Mouse (Mus musculus): ENCODE results near the gene Slc4a5. TPM values are rescaled to one million over a fixed set of nuclear protein-coding genes. Genes with fewer than 3 reads are reported as not detected.
"Not testable (repeated sequence)": the region's sequence is repeated elsewhere in the genome, so short reads cannot be mapped to it uniquely, and the experiment has no call there.

Gene Slc4a5
- total RNA-seq, 2 experiments from 2014 or later: 0.09 to 0.21 TPM

GRCm38 (mm10) chr6:83301294-83301693, 81.7 kb downstream of the Slc4a5 start:
- no peak for DNase-seq (ENCODE audit: low spot score in 2 of 2)

GRCm38 (mm10) chr6:83302264-83302663, 82.6 kb downstream of the Slc4a5 start:
- no peak for DNase-seq (ENCODE audit: low spot score in 2 of 2)

- no peak for DNase-seq (ENCODE audit: low spot score in 2 of 2)
Measured at GRCm38 (mm10) chr6:83309017-83309416, 89.4 kb downstream of the Slc4a5 start.

GRCm38 (mm10) chr6:83311206-83311605, 91.6 kb downstream of the Slc4a5 start:
- DNase-seq (ENCODE audit: low spot score in 2 of 2): no peak

GRCm38 (mm10) chr6:83312021-83312420, 92.4 kb downstream of the Slc4a5 start:
- DNase-seq (ENCODE audit: low spot score in 2 of 2): no peak

- no peak for DNase-seq (ENCODE audit: low spot score in 2 of 2)
Measured at GRCm38 (mm10) chr6:83312514-83312913, 92.9 kb downstream of the Slc4a5 start.

- DNase-seq (ENCODE audit: low spot score in 2 of 2): no peak
Measured at GRCm38 (mm10) chr6:83315293-83315692, 95.7 kb downstream of the Slc4a5 start.

GRCm38 (mm10) chr6:83316022-83316421, 96.4 kb downstream of the Slc4a5 start:
- peak; percentile 12 to 13 for DNase-seq (ENCODE audit: low spot score in 2 of 2)

- peak; percentile 91 to 92 for DNase-seq (ENCODE audit: low spot score in 2 of 2)
Measured at GRCm38 (mm10) chr6:83317108-83317741, 97.6 kb downstream of the Slc4a5 start.

GRCm38 (mm10) chr6:83321927-83322326, 102.3 kb downstream of the Slc4a5 start:
- DNase-seq (ENCODE audit: low spot score in 2 of 2): no peak

- no peak for DNase-seq (ENCODE audit: low spot score in 2 of 2)
Measured at GRCm38 (mm10) chr6:83322794-83323193, 103.2 kb downstream of the Slc4a5 start.

- no peak for DNase-seq (ENCODE audit: low spot score in 2 of 2)
Measured at GRCm38 (mm10) chr6:83323652-83324419, 104.2 kb downstream of the Slc4a5 start.

- DNase-seq (ENCODE audit: low spot score in 2 of 2): peak; percentile 91 to 94
Measured at GRCm38 (mm10) chr6:83325525-83326393, 106.1 kb downstream of the Slc4a5 start, which contains the start of the genes Mthfd2 and Mob1a. Mthfd2 (minus strand) TSS chr6:83325908. Mob1a (plus strand) TSS chr6:83326016.

- DNase-seq (ENCODE audit: low spot score in 2 of 2): no peak
Measured at GRCm38 (mm10) chr6:83326394-83326736, 106.7 kb downstream of the Slc4a5 start.

- DNase-seq (ENCODE audit: low spot score in 2 of 2): no peak
Measured at GRCm38 (mm10) chr6:83326761-83327160, 107.1 kb downstream of the Slc4a5 start.

- no peak for DNase-seq (ENCODE audit: low spot score in 2 of 2)
Measured at GRCm38 (mm10) chr6:83327591-83328190, 108.1 kb downstream of the Slc4a5 start.

- DNase-seq (ENCODE audit: low spot score in 2 of 2): no peak
Measured at GRCm38 (mm10) chr6:83341387-83341786, 121.8 kb downstream of the Slc4a5 start.

GRCm38 (mm10) chr6:83342957-83343356, 123.3 kb downstream of the Slc4a5 start:
- no peak for DNase-seq (ENCODE audit: low spot score in 2 of 2)

- DNase-seq (ENCODE audit: low spot score in 2 of 2): not testable (repeated sequence)
Measured at GRCm38 (mm10) chr6:83345285-83345684, 125.7 kb downstream of the Slc4a5 start.

- DNase-seq (ENCODE audit: low spot score in 2 of 2): no peak
Measured at GRCm38 (mm10) chr6:83347916-83348315, 128.3 kb downstream of the Slc4a5 start.

- DNase-seq (ENCODE audit: low spot score in 2 of 2): no peak
Measured at GRCm38 (mm10) chr6:83348873-83349272, 129.2 kb downstream of the Slc4a5 start, which contains the start of gene Bola3. Bola3 (plus strand) TSS chr6:83349147.

Data from left cerebral cortex, adult 18-20 months (tissue).